Mouse (Mus musculus) brain, embryonic 18.5 days (tissue): Measurements from ENCODE around the gene Gm43302.
"Not testable (repeated sequence)": the region's sequence is repeated elsewhere in the genome, so short reads cannot be mapped to it uniquely, and the experiment has no call there.

Source experiments
- DNase-seq: peaks from one replicate; pipeline ENCODE4 v3.0.0-alpha.2; 2012; ENCODE audit warnings: low read depth, low spot score

The Gm43302 gene

GRCm38 (mm10) chr5:105293226-105294165 lies at the start of gene Gm43302, which contains the start of gene Gbp6:
Gm43302 (minus strand) TSS chr5:105293695.
Gbp6 (minus strand) TSS chr5:105293698.
- DNase-seq = peak; percentile 2

GRCm38 (mm10) chr5:105341281-105341680 lies 47.8 kb upstream of the Gm43302 start:
- DNase-seq = no peak

- no peak for DNase-seq
Observed at GRCm38 (mm10) chr5:105322543-105322942, 29.0 kb upstream of the Gm43302 start.

GRCm38 (mm10) chr5:105310941-105311340 lies 17.4 kb upstream of the Gm43302 start:
- DNase-seq = no peak

GRCm38 (mm10) chr5:105309148-105309547 lies 15.7 kb upstream of the Gm43302 start:
- DNase-seq = not testable (repeated sequence)

- not testable (repeated sequence) for DNase-seq
Observed at GRCm38 (mm10) chr5:105306946-105307345, 13.5 kb upstream of the Gm43302 start.

- DNase-seq = no peak
Observed at GRCm38 (mm10) chr5:105306159-105306581, 12.7 kb upstream of the Gm43302 start.

GRCm38 (mm10) chr5:105305671-105306070 lies 12.2 kb upstream of the Gm43302 start:
- not testable (repeated sequence) for DNase-seq

GRCm38 (mm10) chr5:105301963-105302362 lies 8.5 kb upstream of the Gm43302 start:
- DNase-seq = no peak

- DNase-seq = no peak
Observed at GRCm38 (mm10) chr5:105301531-105301930, 8.0 kb upstream of the Gm43302 start.

GRCm38 (mm10) chr5:105295746-105296145 lies 2.3 kb upstream of the Gm43302 start:
- no peak for DNase-seq

GRCm38 (mm10) chr5:105292492-105292891 lies 1.0 kb downstream of the Gm43302 start:
- DNase-seq = no peak

- DNase-seq = not testable (repeated sequence)
Observed at GRCm38 (mm10) chr5:105290921-105291320, 2.6 kb downstream of the Gm43302 start.

GRCm38 (mm10) chr5:105260673-105261072 lies 32.8 kb downstream of the Gm43302 start:
- not testable (repeated sequence) for DNase-seq

GRCm38 (mm10) chr5:105252491-105252890 lies 41.0 kb downstream of the Gm43302 start:
- no peak for DNase-seq

GRCm38 (mm10) chr5:105244741-105245140 lies 48.8 kb downstream of the Gm43302 start:
- not testable (repeated sequence) for DNase-seq

- not testable (repeated sequence) for DNase-seq
Observed at GRCm38 (mm10) chr5:105240982-105241381, 52.5 kb downstream of the Gm43302 start.

GRCm38 (mm10) chr5:105239483-105240047 lies 53.9 kb downstream of the Gm43302 start, which contains the start of gene Gbp10:
Gbp10 (minus strand) TSS chr5:105239533.
- DNase-seq = peak; percentile 1

- not testable (repeated sequence) for DNase-seq
Observed at GRCm38 (mm10) chr5:105238402-105238801, 55.1 kb downstream of the Gm43302 start.

- not testable (repeated sequence) for DNase-seq
Observed at GRCm38 (mm10) chr5:105236040-105236439, 57.5 kb downstream of the Gm43302 start.

GRCm38 (mm10) chr5:105208957-105209356 lies 84.5 kb downstream of the Gm43302 start:
- DNase-seq = not testable (repeated sequence)

- not testable (repeated sequence) for DNase-seq
Observed at GRCm38 (mm10) chr5:105200791-105201355, 92.6 kb downstream of the Gm43302 start.
